Mouse (Mus musculus): ENCODE measurements around the gene Rreb1. TPM values are rescaled to one million over a fixed set of nuclear protein-coding genes. Genes with fewer than 3 reads are reported as not detected.

The Rreb1 gene
- polyA plus RNA-seq, 1 experiment from 2014 or later, result 13.0 TPM

DNA sequence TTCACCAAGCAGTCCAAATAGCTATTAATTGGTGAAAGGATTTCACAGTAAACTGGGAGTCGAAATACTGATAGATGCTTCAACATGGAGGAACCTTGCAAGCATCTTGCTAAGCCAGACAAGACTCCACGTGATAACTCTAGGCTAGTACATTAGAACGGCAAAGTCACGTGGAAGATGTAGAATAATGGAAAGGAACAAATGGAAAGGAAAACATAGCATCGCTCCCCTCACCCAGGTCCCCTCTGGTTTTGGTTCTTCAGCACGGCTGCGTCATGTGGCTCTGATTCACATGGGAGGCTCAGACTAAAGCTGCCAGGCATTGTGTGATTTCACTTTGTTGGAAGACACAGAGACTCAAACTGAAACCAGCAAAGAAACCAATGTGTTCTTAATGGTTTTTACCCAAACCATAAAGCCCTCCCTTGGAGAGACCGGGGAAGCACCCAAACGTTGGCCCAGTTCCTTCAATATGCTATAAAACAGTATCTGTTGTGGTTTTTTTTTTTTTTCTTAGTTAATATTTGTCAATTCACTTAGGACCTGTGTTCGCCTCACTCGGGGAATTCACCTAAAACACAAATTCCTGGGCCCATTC lies 14.6 kb downstream of the Rreb1 start:
- WGBS, result 90% methylated on average over 11 of the region's 11 CpGs
- H3K4me1 ChIP-seq (ENCODE audit: control insufficient read depth, insufficient read depth, low read length), result no peaks in the 10 kb centered on the region
- no peak overlapping the region for H3K9ac ChIP-seq (ENCODE audit: low read length)
- H3K27me3 ChIP-seq (ENCODE audit: control insufficient read depth, insufficient read depth, low read length), result no peaks in the 10 kb centered on the region
- H3K4me2 ChIP-seq (ENCODE audit: low read depth, low read length), result no peak overlapping the region
- no peak overlapping the region for H3K27ac ChIP-seq (ENCODE audit: low read length)
- ATAC-seq (replicated peaks; ENCODE audit: extremely low read depth, insufficient read depth, low FRiP score), result no peak
- no peaks in the 10 kb centered on the region for H3K36me3 ChIP-seq (ENCODE audit: control insufficient read depth, insufficient read depth)
- no peaks in the 10 kb centered on the region for H3K9me3 ChIP-seq (replicated peaks; ENCODE audit: control insufficient read depth, low read length)
- H3K4me3 ChIP-seq (ENCODE audit: low read length), result no peak overlapping the region

DNA sequence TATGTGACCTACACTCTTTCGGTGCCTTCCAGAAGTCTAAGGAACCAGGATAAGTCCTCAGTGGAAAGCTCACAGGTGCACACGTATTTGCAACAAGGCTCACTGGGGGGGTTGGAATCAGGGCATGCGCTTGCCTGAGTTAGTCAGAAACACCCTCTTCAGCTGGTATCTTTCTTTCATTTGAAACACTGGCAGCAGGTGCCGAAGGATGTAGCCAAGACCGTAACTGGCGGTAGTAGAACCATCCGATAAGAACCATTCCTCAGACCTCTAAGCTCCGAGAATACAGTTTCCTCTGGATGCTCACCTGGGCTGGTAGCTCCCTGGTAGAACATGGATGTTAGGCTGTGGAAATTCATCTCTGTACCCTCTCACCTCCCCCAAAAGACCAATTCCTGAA lies 20.6 kb downstream of the Rreb1 start:
- Histone ChIP-seq H3K36me3 (ENCODE audit: control insufficient read depth, insufficient read depth) (no peaks in the 10 kb centered on the region), H3K9ac (ENCODE audit: low read length) (no peak overlapping the region), H3K27ac (ENCODE audit: low read length) (no peak overlapping the region), H3K9me3 (replicated peaks; ENCODE audit: control insufficient read depth, low read length) (no peaks in the 10 kb centered on the region), H3K4me1 (ENCODE audit: control insufficient read depth, insufficient read depth, low read length) (peaks cover 27% of the 10 kb centered on the region), H3K27me3 (ENCODE audit: control insufficient read depth, insufficient read depth, low read length) (no peaks in the 10 kb centered on the region), H3K4me3 (ENCODE audit: low read length) (no peak overlapping the region), H3K4me2 (ENCODE audit: low read depth, low read length) (no peak overlapping the region)
- 82% methylated on average over 8 of the region's 8 CpGs for WGBS
- ATAC-seq (replicated peaks; ENCODE audit: extremely low read depth, insufficient read depth, low FRiP score), result no peak

DNA sequence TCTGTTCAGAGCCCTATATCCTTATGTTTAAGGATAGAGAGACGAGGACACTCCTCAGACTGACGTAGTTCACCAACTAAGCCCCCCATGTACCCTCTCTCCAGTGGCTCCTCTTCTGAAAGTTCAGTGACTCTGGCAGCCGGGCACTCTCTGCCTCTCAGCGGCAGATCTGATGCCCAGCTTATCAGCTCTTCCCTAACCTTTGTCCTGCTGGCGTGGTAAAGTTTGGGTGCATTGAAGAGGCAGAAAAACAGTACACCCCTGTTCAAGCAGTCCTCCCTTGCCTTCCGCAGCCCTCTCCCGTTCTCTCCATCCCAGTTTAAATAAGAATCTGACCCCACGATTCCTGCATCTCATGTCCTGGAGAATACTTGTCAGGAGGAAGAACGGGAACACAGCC lies 21.2 kb downstream of the Rreb1 start:
- no peak overlapping the region for H3K4me3 ChIP-seq (ENCODE audit: low read length)

DNA sequence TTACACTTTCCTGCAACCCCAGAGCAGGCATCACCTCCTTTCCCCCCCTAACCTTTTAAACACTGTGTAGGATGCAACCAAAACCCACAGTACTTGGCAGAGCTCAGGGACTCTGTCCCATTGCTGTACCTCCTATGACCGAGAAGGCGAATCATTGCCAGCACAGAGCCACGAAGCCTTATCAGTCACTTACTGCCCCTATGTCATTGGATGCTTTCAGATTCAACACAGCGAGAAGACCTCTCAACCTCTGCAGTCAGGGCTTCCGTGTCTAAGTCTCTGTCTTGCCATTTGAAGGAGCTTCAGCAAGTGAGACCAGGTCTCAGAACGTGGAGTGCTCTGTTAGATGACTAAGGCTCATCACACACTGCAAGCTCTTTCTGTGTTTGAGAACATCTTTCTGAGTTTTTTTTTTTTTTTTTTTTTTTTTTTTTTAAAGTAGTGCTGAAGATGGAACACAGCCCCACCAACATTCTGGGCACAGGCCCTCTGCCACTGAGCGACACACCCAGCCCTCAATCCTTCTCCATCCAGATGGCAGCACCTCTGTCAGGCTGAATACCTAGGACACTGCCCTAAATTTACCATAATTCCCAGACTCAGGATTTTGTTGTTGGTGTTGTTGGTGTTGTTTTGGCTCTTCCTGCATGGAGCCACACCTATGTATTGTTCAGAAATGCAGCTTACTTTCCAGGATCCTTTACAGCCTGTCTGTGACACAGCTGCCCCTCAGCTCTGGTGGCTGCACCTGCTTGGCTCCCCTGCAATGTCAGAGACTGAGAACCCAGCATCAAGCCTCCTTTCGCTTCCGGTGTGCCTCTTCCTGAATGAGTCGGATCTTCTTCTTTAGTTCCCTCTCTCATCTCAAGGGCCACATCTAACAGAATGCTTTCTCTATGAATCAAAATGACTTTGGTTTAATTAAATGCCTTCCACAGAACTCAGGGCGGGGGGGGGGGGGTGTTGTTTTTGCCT lies 23.2 kb downstream of the Rreb1 start:
- peak overlapping the region; percentile 48 for H3K27ac ChIP-seq (ENCODE audit: low read length)
- peaks cover 31% of the 10 kb centered on the region for H3K4me1 ChIP-seq (ENCODE audit: control insufficient read depth, insufficient read depth, low read length)
- WGBS, result 51% methylated on average over 11 of the region's 11 CpGs

More for the DNA sequence above, 21.2 kb downstream of the Rreb1 start:
- Histone ChIP-seq H3K9ac (ENCODE audit: low read length) (peak overlapping the region; percentile 6; the same call in 1 of the 2 replicates), H3K27ac (ENCODE audit: low read length) (no peak overlapping the region), H3K9me3 (replicated peaks; ENCODE audit: control insufficient read depth, low read length) (no peaks in the 10 kb centered on the region), H3K4me1 (ENCODE audit: control insufficient read depth, insufficient read depth, low read length) (peaks cover 31% of the 10 kb centered on the region), H3K27me3 (ENCODE audit: control insufficient read depth, insufficient read depth, low read length) (no peaks in the 10 kb centered on the region), H3K4me2 (ENCODE audit: low read depth, low read length) (peak overlapping the region; percentile 47), H3K36me3 (ENCODE audit: control insufficient read depth, insufficient read depth) (no peaks in the 10 kb centered on the region)
- 45% methylated on average over 9 of the region's 9 CpGs for WGBS
- no peak for ATAC-seq (replicated peaks; ENCODE audit: extremely low read depth, insufficient read depth, low FRiP score)

DNA sequence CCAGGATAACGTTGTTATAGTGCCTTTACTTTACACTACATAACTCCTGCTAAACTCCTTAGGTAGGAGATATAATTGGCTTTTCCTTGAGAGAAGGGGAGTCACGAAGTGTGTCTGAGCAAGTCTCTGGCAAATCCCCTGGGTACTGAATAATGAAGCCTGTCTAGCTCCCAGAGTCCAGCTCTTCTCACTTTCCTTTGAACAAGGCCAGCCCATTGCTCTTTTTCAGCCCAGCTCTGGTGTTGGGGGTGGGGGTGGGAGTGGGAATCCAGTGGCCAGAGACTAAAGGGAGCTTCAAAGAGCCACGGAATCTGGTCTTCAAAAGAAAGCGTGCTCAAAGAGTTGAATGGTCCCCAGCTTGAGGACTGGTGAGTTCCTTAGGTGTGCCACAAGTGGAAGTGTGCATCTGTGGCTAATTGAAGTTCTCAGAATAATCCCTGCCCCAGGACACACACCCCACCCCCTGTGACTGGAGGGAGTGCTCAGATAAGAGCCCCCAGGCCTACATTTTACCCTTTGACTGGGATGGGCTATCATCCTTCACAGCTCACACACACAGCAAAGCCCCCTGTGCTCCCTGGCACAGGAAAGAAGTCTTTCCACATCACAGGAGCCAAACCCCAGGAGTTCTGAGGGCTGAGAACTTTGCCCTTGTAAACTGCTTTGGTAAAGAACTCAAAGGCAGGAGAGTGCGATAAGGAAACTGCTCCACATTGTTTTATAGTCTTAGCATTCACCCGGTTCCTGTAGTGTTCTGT lies 24.2 kb downstream of the Rreb1 start:
- Histone ChIP-seq H3K36me3 (ENCODE audit: control insufficient read depth, insufficient read depth) (no peaks in the 10 kb centered on the region), H3K27ac (ENCODE audit: low read length) (peak overlapping the region; percentile 11; the same call in 1 of the 2 replicates), H3K4me1 (ENCODE audit: control insufficient read depth, insufficient read depth, low read length) (peaks cover 31% of the 10 kb centered on the region), H3K27me3 (ENCODE audit: control insufficient read depth, insufficient read depth, low read length) (no peaks in the 10 kb centered on the region), H3K4me3 (ENCODE audit: low read length) (no peak overlapping the region), H3K9ac (ENCODE audit: low read length) (no peak overlapping the region), H3K4me2 (ENCODE audit: low read depth, low read length) (no peak overlapping the region), H3K9me3 (replicated peaks; ENCODE audit: control insufficient read depth, low read length) (no peaks in the 10 kb centered on the region)
- 35% methylated on average over 6 of the region's 6 CpGs for WGBS
- ATAC-seq (replicated peaks; ENCODE audit: extremely low read depth, insufficient read depth, low FRiP score), result 0 out of 2 replicates have a peak, but pooled peaks have one; percentile 14

More for the DNA sequence above, 23.2 kb downstream of the Rreb1 start:
- no peak overlapping the region; the same call in 1 of the 2 replicates for H3K9ac ChIP-seq (ENCODE audit: low read length)
- no peaks in the 10 kb centered on the region for H3K36me3 ChIP-seq (ENCODE audit: control insufficient read depth, insufficient read depth)
- no peak; the same call in 1 of the 2 replicates for ATAC-seq (replicated peaks; ENCODE audit: extremely low read depth, insufficient read depth, low FRiP score)
- peak overlapping the region; percentile 23; the same call in 1 of the 2 replicates for H3K4me2 ChIP-seq (ENCODE audit: low read depth, low read length)
- H3K4me3 ChIP-seq (ENCODE audit: low read length), result no peak overlapping the region
- H3K27me3 ChIP-seq (ENCODE audit: control insufficient read depth, insufficient read depth, low read length), result no peaks in the 10 kb centered on the region
- H3K9me3 ChIP-seq (replicated peaks; ENCODE audit: control insufficient read depth, low read length), result no peaks in the 10 kb centered on the region

DNA sequence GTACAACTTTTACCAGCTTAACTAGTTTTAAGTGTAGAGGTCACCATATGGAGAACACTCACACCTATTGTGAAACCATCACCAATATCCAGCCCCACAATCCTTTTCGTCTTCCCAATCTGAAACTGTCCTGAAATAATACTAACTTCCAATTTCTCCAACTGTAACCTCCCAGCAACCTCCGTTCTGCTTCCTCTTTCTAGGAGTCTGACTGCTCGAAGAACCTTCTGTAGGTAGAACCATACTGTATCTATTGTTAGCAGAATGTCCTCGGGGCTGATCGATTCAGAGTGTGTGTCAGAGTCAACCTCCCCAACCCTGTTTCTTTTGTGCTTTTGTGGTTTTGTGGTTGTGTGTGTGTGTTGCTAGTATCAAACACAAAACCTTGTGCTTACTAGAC lies 25.0 kb downstream of the Rreb1 start:
- ATAC-seq (replicated peaks; ENCODE audit: extremely low read depth, insufficient read depth, low FRiP score), result no peak
- Histone ChIP-seq H3K27ac (ENCODE audit: low read length) (no peak overlapping the region), H3K9ac (ENCODE audit: low read length) (no peak overlapping the region), H3K4me3 (ENCODE audit: low read length) (no peak overlapping the region), H3K27me3 (ENCODE audit: control insufficient read depth, insufficient read depth, low read length) (no peaks in the 10 kb centered on the region), H3K36me3 (ENCODE audit: control insufficient read depth, insufficient read depth) (no peaks in the 10 kb centered on the region), H3K4me1 (ENCODE audit: control insufficient read depth, insufficient read depth, low read length) (peaks cover 31% of the 10 kb centered on the region), H3K4me2 (ENCODE audit: low read depth, low read length) (no peak overlapping the region), H3K9me3 (replicated peaks; ENCODE audit: control insufficient read depth, low read length) (no peaks in the 10 kb centered on the region)
- 73% methylated on average over 5 of the region's 5 CpGs for WGBS

DNA sequence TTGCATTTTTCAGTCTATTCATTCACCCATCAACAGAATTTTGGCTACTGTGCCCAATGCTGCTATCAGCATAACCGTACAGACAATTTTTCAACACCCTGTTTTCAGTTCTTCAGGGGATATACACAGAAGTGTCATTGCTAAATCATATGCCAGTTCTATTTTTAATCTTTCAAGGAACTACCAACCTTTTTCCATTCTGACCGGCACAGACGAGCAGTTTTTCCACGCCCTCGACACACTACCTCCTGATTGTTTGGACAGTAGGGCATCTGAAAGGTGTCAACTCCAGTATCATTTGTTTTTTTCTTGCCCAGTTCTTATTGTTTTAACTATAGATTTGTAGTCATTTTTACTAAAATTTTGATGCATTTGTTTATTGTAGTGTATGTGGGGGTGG lies 25.8 kb downstream of the Rreb1 start:
- no peak overlapping the region for H3K9ac ChIP-seq (ENCODE audit: low read length)
- H3K27ac ChIP-seq (ENCODE audit: low read length), result no peak overlapping the region
- H3K36me3 ChIP-seq (ENCODE audit: control insufficient read depth, insufficient read depth), result no peaks in the 10 kb centered on the region
- ATAC-seq (replicated peaks; ENCODE audit: extremely low read depth, insufficient read depth, low FRiP score), result no peak
- 46% methylated on average over 5 of the region's 5 CpGs for WGBS
- H3K9me3 ChIP-seq (replicated peaks; ENCODE audit: control insufficient read depth, low read length), result no peaks in the 10 kb centered on the region
- H3K4me3 ChIP-seq (ENCODE audit: low read length), result no peak overlapping the region
- H3K27me3 ChIP-seq (ENCODE audit: control insufficient read depth, insufficient read depth, low read length), result no peaks in the 10 kb centered on the region
- H3K4me2 ChIP-seq (ENCODE audit: low read depth, low read length), result no peak overlapping the region
- H3K4me1 ChIP-seq (ENCODE audit: control insufficient read depth, insufficient read depth, low read length), result peaks cover 30% of the 10 kb centered on the region

DNA sequence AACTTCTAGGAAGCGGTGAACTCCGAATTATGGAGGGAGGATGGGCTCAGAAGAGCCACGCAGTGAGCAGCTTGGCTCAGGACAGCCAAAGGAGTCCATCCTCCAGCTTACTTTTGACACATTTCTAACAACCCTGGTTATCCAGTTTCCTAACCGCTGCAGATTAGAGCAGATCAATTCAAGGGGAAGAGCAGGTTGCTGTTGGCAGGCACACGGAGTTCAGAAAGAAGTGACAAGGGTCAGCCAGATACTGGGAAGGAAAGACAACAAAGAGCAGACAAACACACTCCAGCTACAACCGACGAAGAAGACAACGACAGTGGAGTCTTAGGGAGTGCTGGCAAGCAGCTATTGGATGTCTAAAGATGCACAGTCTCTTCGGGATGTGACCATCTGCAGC lies 36.8 kb downstream of the Rreb1 start:
- WGBS, result 61% methylated on average over 9 of the region's 9 CpGs
- no peak overlapping the region for H3K27ac ChIP-seq (ENCODE audit: low read length)
- no peak for ATAC-seq (replicated peaks; ENCODE audit: extremely low read depth, insufficient read depth, low FRiP score)
- no peaks in the 10 kb centered on the region for H3K4me1 ChIP-seq (ENCODE audit: control insufficient read depth, insufficient read depth, low read length)
- H3K36me3 ChIP-seq (ENCODE audit: control insufficient read depth, insufficient read depth), result no peaks in the 10 kb centered on the region
- no peaks in the 10 kb centered on the region for H3K9me3 ChIP-seq (replicated peaks; ENCODE audit: control insufficient read depth, low read length)
- H3K27me3 ChIP-seq (ENCODE audit: control insufficient read depth, insufficient read depth, low read length), result no peaks in the 10 kb centered on the region
- H3K4me3 ChIP-seq (ENCODE audit: low read length), result no peak overlapping the region
- no peak overlapping the region for H3K4me2 ChIP-seq (ENCODE audit: low read depth, low read length)
- no peak overlapping the region for H3K9ac ChIP-seq (ENCODE audit: low read length)

Data from heart, embryonic 16.5 days (tissue).